Mouse (Mus musculus): ENCODE measurements around the gene Srpr.
A peak's percentile ranks its signal among the peaks of the same experiment; 100 is the strongest.

The Srpr gene

GRCm38 (mm10) chr9:35247405-35247804 lies 47.4 kb downstream of the Srpr start:
- DNase-seq (ENCODE audit: inconsistent age in 2 of 2, low spot score in 1 of 2), result no peak

GRCm38 (mm10) chr9:35249476-35249875 lies 49.5 kb downstream of the Srpr start:
- no peak for DNase-seq (ENCODE audit: inconsistent age in 2 of 2, low spot score in 1 of 2)

GRCm38 (mm10) chr9:35257365-35257764 lies 57.4 kb downstream of the Srpr start:
- no peak for DNase-seq (ENCODE audit: inconsistent age in 2 of 2, low spot score in 1 of 2)

- no peak for DNase-seq (ENCODE audit: inconsistent age in 2 of 2, low spot score in 1 of 2)
Measured at GRCm38 (mm10) chr9:35262418-35262817, 62.4 kb downstream of the Srpr start.

GRCm38 (mm10) chr9:35263431-35263830 lies 63.5 kb downstream of the Srpr start:
- DNase-seq (ENCODE audit: inconsistent age in 2 of 2, low spot score in 1 of 2), result no peak

GRCm38 (mm10) chr9:35264509-35264908 lies 64.5 kb downstream of the Srpr start:
- no peak for DNase-seq (ENCODE audit: inconsistent age in 2 of 2, low spot score in 1 of 2)

- DNase-seq (ENCODE audit: inconsistent age in 2 of 2, low spot score in 1 of 2), result peak; percentile 93 to 96
Measured at GRCm38 (mm10) chr9:35267146-35267975, 67.4 kb downstream of the Srpr start, which contains the start of the genes Fam118b and Rpusd4. Gene Fam118b, minus strand, starts transcription at chr9:35267805. Gene Rpusd4, plus strand, starts transcription at chr9:35267865.

GRCm38 (mm10) chr9:35267976-35268715 lies 68.2 kb downstream of the Srpr start:
- DNase-seq (ENCODE audit: inconsistent age in 2 of 2, low spot score in 1 of 2), result no peak

- no peak for DNase-seq (ENCODE audit: inconsistent age in 2 of 2, low spot score in 1 of 2)
Measured at GRCm38 (mm10) chr9:35277855-35278365, 77.9 kb downstream of the Srpr start.

- DNase-seq (ENCODE audit: inconsistent age in 2 of 2, low spot score in 1 of 2), result no peak
Measured at GRCm38 (mm10) chr9:35278451-35278850, 78.5 kb downstream of the Srpr start.

- DNase-seq (ENCODE audit: inconsistent age in 2 of 2, low spot score in 1 of 2), result peak; percentile 39 to 86
Measured at GRCm38 (mm10) chr9:35282006-35282850, 82.3 kb downstream of the Srpr start.

GRCm38 (mm10) chr9:35282851-35283200 lies 82.9 kb downstream of the Srpr start:
- DNase-seq (ENCODE audit: inconsistent age in 2 of 2, low spot score in 1 of 2), result no peak

- no peak for DNase-seq (ENCODE audit: inconsistent age in 2 of 2, low spot score in 1 of 2)
Measured at GRCm38 (mm10) chr9:35283415-35284069, 83.6 kb downstream of the Srpr start.

GRCm38 (mm10) chr9:35284351-35284750 lies 84.4 kb downstream of the Srpr start:
- no peak for DNase-seq (ENCODE audit: inconsistent age in 2 of 2, low spot score in 1 of 2)

- DNase-seq (ENCODE audit: inconsistent age in 2 of 2, low spot score in 1 of 2), result no peak
Measured at GRCm38 (mm10) chr9:35286351-35286750, 86.4 kb downstream of the Srpr start.

- DNase-seq (ENCODE audit: inconsistent age in 2 of 2, low spot score in 1 of 2), result no peak
Measured at GRCm38 (mm10) chr9:35289992-35290391, 90.0 kb downstream of the Srpr start.

- no peak for DNase-seq (ENCODE audit: inconsistent age in 2 of 2, low spot score in 1 of 2)
Measured at GRCm38 (mm10) chr9:35290417-35290816, 90.4 kb downstream of the Srpr start.

GRCm38 (mm10) chr9:35290916-35291315 lies 90.9 kb downstream of the Srpr start:
- DNase-seq (ENCODE audit: inconsistent age in 2 of 2, low spot score in 1 of 2), result no peak

- no peak for DNase-seq (ENCODE audit: inconsistent age in 2 of 2, low spot score in 1 of 2)
Measured at GRCm38 (mm10) chr9:35293465-35293864, 93.5 kb downstream of the Srpr start.

Data from adrenal gland, adult (tissue).